Mouse (Mus musculus): Measurements from ENCODE around the gene Agrp. TPM values are rescaled to one million over a fixed set of nuclear protein-coding genes. Genes with fewer than 3 reads are reported as not detected.

Agrp gene
- polyA plus RNA-seq, 1 experiment: 0.47 TPM

GRCm38 (mm10) chr8:105601301-105601700 is 35.9 kb downstream of the Agrp start:
- TF ChIP-seq POLR2A (IDR thresholded peaks at IDR 0.05; ENCODE audit: insufficient read length, low read depth): no peak
- no peak for TF ChIP-seq MAX (IDR thresholded peaks at IDR 0.05; ENCODE audit: low read depth)
- TF ChIP-seq USF1 (IDR thresholded peaks at IDR 0.05; ENCODE audit: low read depth): peak; percentile 23
- TF ChIP-seq REST (IDR thresholded peaks at IDR 0.05; ENCODE audit: insufficient read depth, insufficient read length): no peak
- H3K4me3 ChIP-seq: no peak overlapping the region
- H3K36me3 ChIP-seq (ENCODE audit: control insufficient read depth, insufficient read depth): no peaks in the 10 kb centered on the region
- no peaks in the 10 kb centered on the region for H3K27me3 ChIP-seq (ENCODE audit: control insufficient read depth, insufficient read depth, insufficient read length)
- no peak overlapping the region for H3ac ChIP-seq (ENCODE audit: control insufficient read depth, insufficient read length)
- no peaks in the 10 kb centered on the region for H3K79me2 ChIP-seq (ENCODE audit: control insufficient read depth, insufficient read depth)
- H3K4me2 ChIP-seq (ENCODE audit: low read depth): peak overlapping the region; percentile 12

- no peak overlapping the region for H3ac ChIP-seq (ENCODE audit: control insufficient read depth, insufficient read length)
- H3K79me2 ChIP-seq (ENCODE audit: control insufficient read depth, insufficient read depth): no peaks in the 10 kb centered on the region
- H3K4me3 ChIP-seq: no peak overlapping the region
- H3K36me3 ChIP-seq (ENCODE audit: control insufficient read depth, insufficient read depth): no peaks in the 10 kb centered on the region
- H3K27me3 ChIP-seq (ENCODE audit: control insufficient read depth, insufficient read depth, insufficient read length): no peaks in the 10 kb centered on the region
- TF ChIP-seq E2F4 (IDR thresholded peaks at IDR 0.05; ENCODE audit: insufficient read depth) (no peak), SRF (IDR thresholded peaks at IDR 0.05; ENCODE audit: control insufficient read depth, insufficient read length, low read depth) (no peak), MAX (IDR thresholded peaks at IDR 0.05; ENCODE audit: low read depth) (no peak), POLR2A (IDR thresholded peaks at IDR 0.05; ENCODE audit: insufficient read length, low read depth) (no peak)
- H3K4me2 ChIP-seq (ENCODE audit: low read depth): no peak overlapping the region
Measured at GRCm38 (mm10) chr8:105598777-105599176, 38.4 kb downstream of the Agrp start.

GRCm38 (mm10) chr8:105596362-105597034 is 40.7 kb downstream of the Agrp start:
- H3K4me3 ChIP-seq: peak overlapping the region; percentile 40

GRCm38 (mm10) chr8:105594451-105595242 is 42.5 kb downstream of the Agrp start:
- TF ChIP-seq POLR2A (IDR thresholded peaks at IDR 0.05; ENCODE audit: insufficient read length, low read depth): peak; percentile 8
- TF ChIP-seq MAX (IDR thresholded peaks at IDR 0.05; ENCODE audit: low read depth): no peak
- Histone ChIP-seq H3K27me3 (ENCODE audit: control insufficient read depth, insufficient read depth, insufficient read length) (no peaks in the 10 kb centered on the region), H3K36me3 (ENCODE audit: control insufficient read depth, insufficient read depth) (no peaks in the 10 kb centered on the region), H3K4me2 (ENCODE audit: low read depth) (peak overlapping the region; percentile 91), H3K4me3 (peak overlapping the region; percentile 40), H3ac (ENCODE audit: control insufficient read depth, insufficient read length) (no peak overlapping the region), H3K79me2 (ENCODE audit: control insufficient read depth, insufficient read depth) (no peaks in the 10 kb centered on the region)

More at GRCm38 (mm10) chr8:105596362-105597034, 40.7 kb downstream of the Agrp start:
- no peak overlapping the region for H3ac ChIP-seq (ENCODE audit: control insufficient read depth, insufficient read length)
- H3K4me2 ChIP-seq (ENCODE audit: low read depth): peak overlapping the region; percentile 91
- H3K27me3 ChIP-seq (ENCODE audit: control insufficient read depth, insufficient read depth, insufficient read length): no peaks in the 10 kb centered on the region
- no peaks in the 10 kb centered on the region for H3K36me3 ChIP-seq (ENCODE audit: control insufficient read depth, insufficient read depth)
- TF ChIP-seq CEBPB (IDR thresholded peaks at IDR 0.05; ENCODE audit: insufficient read depth, poor library complexity, severe bottlenecking) (no peak), E2F4 (IDR thresholded peaks at IDR 0.05; ENCODE audit: insufficient read depth) (no peak), REST (IDR thresholded peaks at IDR 0.05; ENCODE audit: insufficient read depth, insufficient read length) (no peak), POLR2A (IDR thresholded peaks at IDR 0.05; ENCODE audit: insufficient read length, low read depth) (no peak), MAX (IDR thresholded peaks at IDR 0.05; ENCODE audit: low read depth) (no peak), SRF (IDR thresholded peaks at IDR 0.05; ENCODE audit: control insufficient read depth, insufficient read length, low read depth) (no peak), USF1 (IDR thresholded peaks at IDR 0.05; ENCODE audit: low read depth) (no peak), MYOD1 (IDR thresholded peaks at IDR 0.05; ENCODE audit: control insufficient read depth in 1 of 3, insufficient read length in 2 of 3, low read depth in 2 of 3) (peak in 1 of 3 experiments; percentile 36), POLR2AphosphoS2 (IDR thresholded peaks at IDR 0.05; ENCODE audit: insufficient read length, low read depth) (no peak), MYOG (IDR thresholded peaks at IDR 0.05; ENCODE audit: control insufficient read depth in 1 of 3, insufficient read depth in 1 of 3, insufficient read length in 2 of 3, low read depth in 2 of 3) (peak in 1 of 3 experiments; percentile 42), TCF12 (IDR thresholded peaks at IDR 0.05; ENCODE audit: insufficient read depth, poor library complexity, severe bottlenecking) (no peak), TCF3 (IDR thresholded peaks at IDR 0.05; ENCODE audit: insufficient read length, low read depth) (no peak)
- H3K79me2 ChIP-seq (ENCODE audit: control insufficient read depth, insufficient read depth): no peaks in the 10 kb centered on the region

GRCm38 (mm10) chr8:105593859-105594258 is 43.3 kb downstream of the Agrp start:
- TF ChIP-seq MYOG (IDR thresholded peaks at IDR 0.05; ENCODE audit: control insufficient read depth in 1 of 3, insufficient read depth in 1 of 3, insufficient read length in 2 of 3, low read depth in 2 of 3): no peak
- TF ChIP-seq CEBPB (IDR thresholded peaks at IDR 0.05; ENCODE audit: insufficient read depth, poor library complexity, severe bottlenecking): no peak
- TF ChIP-seq USF1 (IDR thresholded peaks at IDR 0.05; ENCODE audit: low read depth): no peak
- no peak for TF ChIP-seq MYOD1 (IDR thresholded peaks at IDR 0.05; ENCODE audit: control insufficient read depth in 1 of 3, insufficient read length in 2 of 3, low read depth in 2 of 3)
- no peak for TF ChIP-seq REST (IDR thresholded peaks at IDR 0.05; ENCODE audit: insufficient read depth, insufficient read length)
- no peak for TF ChIP-seq TCF3 (IDR thresholded peaks at IDR 0.05; ENCODE audit: insufficient read length, low read depth)
- peak; percentile 15 for TF ChIP-seq POLR2AphosphoS2 (IDR thresholded peaks at IDR 0.05; ENCODE audit: insufficient read length, low read depth)
- no peak for TF ChIP-seq MAX (IDR thresholded peaks at IDR 0.05; ENCODE audit: low read depth)
- TF ChIP-seq SRF (IDR thresholded peaks at IDR 0.05; ENCODE audit: control insufficient read depth, insufficient read length, low read depth): peak; percentile 19
- TF ChIP-seq TCF12 (IDR thresholded peaks at IDR 0.05; ENCODE audit: insufficient read depth, poor library complexity, severe bottlenecking): no peak
- no peak for TF ChIP-seq POLR2A (IDR thresholded peaks at IDR 0.05; ENCODE audit: insufficient read length, low read depth)
- Histone ChIP-seq H3K79me2 (ENCODE audit: control insufficient read depth, insufficient read depth) (no peaks in the 10 kb centered on the region), H3ac (ENCODE audit: control insufficient read depth, insufficient read length) (no peak overlapping the region), H3K4me2 (ENCODE audit: low read depth) (peak overlapping the region; percentile 91), H3K36me3 (ENCODE audit: control insufficient read depth, insufficient read depth) (no peaks in the 10 kb centered on the region), H3K4me3 (peak overlapping the region; percentile 40), H3K27me3 (ENCODE audit: control insufficient read depth, insufficient read depth, insufficient read length) (no peaks in the 10 kb centered on the region)
